Mouse (Mus musculus) T-helper 17 cell (primary cell): Measurements from ENCODE around the gene Mettl14.

ENCODE experiments used
- in situ Hi-C, 2 experiments: fragments of 300-600 bp; cut with MboI, MseI; formaldehyde crosslinking; loops; 1 replicate in 1 of 2; 2 replicates in 1 of 2; pipeline ENCODE4 v1.15.1; 2025; ENCODE audit warnings: high pct_unique_total_duplicates in 2 of 2

The Mettl14 gene

DNA sequence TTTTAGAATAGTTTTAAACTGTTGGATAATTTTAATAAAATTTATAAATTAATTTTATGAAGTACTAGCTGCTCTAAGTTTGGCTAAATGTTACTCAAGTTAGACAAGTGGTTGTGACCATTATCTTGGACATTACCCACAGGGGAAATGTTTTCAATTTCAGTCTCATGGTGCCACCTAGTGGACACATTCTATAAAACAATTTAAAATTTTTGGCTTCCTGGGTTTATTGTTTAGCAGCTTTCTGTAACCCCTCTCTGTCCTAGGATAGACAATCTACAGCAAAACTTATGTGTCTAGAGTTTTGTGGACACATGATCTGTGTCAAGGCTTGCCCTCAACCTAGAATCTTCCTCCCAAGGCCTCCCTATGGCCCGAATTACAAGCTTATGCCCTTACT is 63.8 kb downstream of the Mettl14 start:
- in situ Hi-C loops, result loop anchor here in 1 of 2 experiments (5.0 kb wide), 2 partner anchors 85 to 160 kb away; partner anchors contain the start of gene Synpo2

DNA sequence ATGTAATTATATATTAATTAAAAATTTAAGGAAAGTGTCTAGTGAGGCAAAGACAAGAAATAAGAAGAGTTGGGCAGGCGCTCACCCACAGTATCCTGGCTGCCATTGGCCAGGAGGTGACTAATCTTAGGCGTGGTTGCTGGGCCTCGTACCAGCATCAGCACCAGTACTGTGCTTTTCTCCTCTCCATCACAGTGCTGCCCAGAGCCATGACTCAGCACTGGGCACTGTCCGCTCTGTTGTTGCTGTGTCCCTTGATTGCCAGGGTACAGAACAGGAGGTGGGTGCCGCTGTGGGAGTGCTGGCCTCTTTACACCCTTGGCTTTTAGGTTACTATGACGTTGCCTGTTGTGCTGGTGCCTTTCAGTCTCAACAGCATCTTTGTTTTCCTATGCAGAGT is 64.3 kb downstream of the Mettl14 start:
- in situ Hi-C loops, result loop anchor here in 1 of 2 experiments (5.0 kb wide), 2 partner anchors 84 to 159 kb away; partner anchors contain the start of gene Synpo2

DNA sequence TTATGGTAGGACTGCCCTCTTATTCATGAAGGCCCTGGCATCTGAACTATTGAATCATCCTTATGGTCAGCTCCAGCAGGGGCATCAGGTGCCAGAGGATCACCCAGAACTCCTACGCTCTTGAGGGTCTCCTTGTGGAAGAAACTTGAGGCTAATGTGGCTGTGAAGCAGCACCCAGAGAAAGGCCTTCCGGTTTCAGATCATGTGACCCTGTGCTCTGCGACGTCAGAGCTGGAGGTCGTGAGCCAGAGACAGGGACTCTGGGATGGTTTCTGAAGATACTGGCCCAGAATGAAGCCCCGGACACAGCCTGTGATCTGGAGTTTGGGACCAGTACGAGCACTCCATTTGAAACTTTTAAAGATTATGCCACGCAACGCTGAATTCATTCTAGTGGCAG is 65.6 kb downstream of the Mettl14 start:
- in situ Hi-C loops, result loop anchor here in 1 of 2 experiments (5.0 kb wide), 2 partner anchors 83 to 158 kb away; partner anchors contain the start of gene Synpo2
